Mouse (Mus musculus) forebrain, embryonic 13.5 days (tissue): ENCODE measurements around the gene Atxn7l1. TPM values are rescaled to one million over a fixed set of nuclear protein-coding genes. Genes with fewer than 3 reads are reported as not detected.
A peak's percentile ranks its signal among the peaks of the same experiment; 100 is the strongest.

ENCODE experiments used
- ATAC-seq: fragments of 200-750 bp; cut with Nextera tagmentation; 2 replicates; pipeline ENCODE4 v1.8.0; 2017
- H3K27ac ChIP-seq: fragments of 300-500 bp; sonication (generic); 2 replicates; pipeline ENCODE4 v1.5.1; 2015; ENCODE audit warnings: inconsistent platforms, mild to moderate bottlenecking, moderate library complexity
- H3K27me3 ChIP-seq: fragments of 300-500 bp; sonication (generic); 2 replicates; pipeline ENCODE4 v1.6.1; 2015; ENCODE audit warnings: mild to moderate bottlenecking, inconsistent platforms
- H3K36me3 ChIP-seq: fragments of 300-500 bp; sonication (generic); 2 replicates; pipeline ENCODE4 v1.6.1; 2015; ENCODE audit warnings: mild to moderate bottlenecking, inconsistent platforms; ENCODE audit not compliant: poor library complexity, severe bottlenecking
- H3K4me1 ChIP-seq: fragments of 300-500 bp; sonication (generic); 2 replicates; pipeline ENCODE4 v1.6.1; 2015; ENCODE audit warnings: inconsistent platforms
- H3K4me2 ChIP-seq: fragments of 300-500 bp; sonication (generic); 2 replicates; pipeline ENCODE4 v1.6.1; 2015; ENCODE audit warnings: inconsistent platforms, mild to moderate bottlenecking, moderate library complexity
- H3K4me3 ChIP-seq: fragments of 300-500 bp; sonication (generic); 2 replicates; pipeline ENCODE4 v1.5.1; 2015; ENCODE audit warnings: mild to moderate bottlenecking, inconsistent platforms
- H3K9ac ChIP-seq: fragments of 300-500 bp; sonication (generic); 2 replicates; pipeline ENCODE4 v1.6.1; 2015; ENCODE audit warnings: mild to moderate bottlenecking, inconsistent platforms
- H3K9me3 ChIP-seq: fragments of 300-500 bp; sonication (generic); replicated peaks from 2 replicates; pipeline ENCODE4 v1.6.1; 2016; ENCODE audit warnings: inconsistent platforms
- WGBS: fragments of 180-500 bp; shearing (Covaris S2); methylation state at CpG from one replicate; pipeline ENCODE4 v1.1.7; 2015; 5-methylcytosine and 5-hydroxymethylcytosine counted together
- polyA plus RNA-seq: library from polyadenylated mRNA; unstranded; fragments of >200 nt; fragmentation: Nextera tagmentation; extraction: Ambion mirVana; gene quantifications from 2 replicates; pipeline ENCODE4 v1.2.1, GENCODE M21; 2015

The Atxn7l1 gene
- polyA plus RNA-seq, 1 experiment from 2014 or later, result 15.4 TPM

- Histone ChIP-seq H3K27me3 (no peaks in the 10 kb centered on the region), H3K9me3 (no peaks in the 10 kb centered on the region), H3K4me3 (no peak overlapping the region), H3K9ac (no peak overlapping the region), H3K27ac (peak overlapping the region; percentile 74; the same call in 1 of the 2 replicates), H3K4me2 (no peak overlapping the region), H3K36me3 (no peaks in the 10 kb centered on the region), H3K4me1 (peaks cover 50% of the 10 kb centered on the region)
- WGBS, result 39% methylated on average over 4 of the region's 4 CpGs
- ATAC-seq, result no peak
These were observed 189.8 kb downstream of the Atxn7l1 start for GRCm38 (mm10) chr12:33337289-33337688.

- Histone ChIP-seq H3K4me1 (peaks cover 45% of the 10 kb centered on the region), H3K4me2 (no peak overlapping the region), H3K9ac (no peak overlapping the region), H3K4me3 (no peak overlapping the region), H3K9me3 (no peaks in the 10 kb centered on the region), H3K27ac (no peak overlapping the region), H3K36me3 (no peaks in the 10 kb centered on the region), H3K27me3 (no peaks in the 10 kb centered on the region)
- 40% methylated on average over 5 of the region's 5 CpGs for WGBS
- ATAC-seq, result no peak
These were observed 190.7 kb downstream of the Atxn7l1 start for GRCm38 (mm10) chr12:33338170-33338569.

- H3K27me3 ChIP-seq, result no peaks in the 10 kb centered on the region
- H3K36me3 ChIP-seq, result no peaks in the 10 kb centered on the region
- H3K9ac ChIP-seq, result no peak overlapping the region
- no peaks in the 10 kb centered on the region for H3K9me3 ChIP-seq
- H3K4me1 ChIP-seq, result peaks cover 53% of the 10 kb centered on the region
- H3K4me2 ChIP-seq, result no peak overlapping the region
- WGBS, result 86% methylated on average over 4 of the region's 4 CpGs
- no peak for ATAC-seq
- no peak overlapping the region for H3K27ac ChIP-seq
- no peak overlapping the region for H3K4me3 ChIP-seq
These were observed 192.3 kb downstream of the Atxn7l1 start for GRCm38 (mm10) chr12:33339822-33340221.

DNA sequence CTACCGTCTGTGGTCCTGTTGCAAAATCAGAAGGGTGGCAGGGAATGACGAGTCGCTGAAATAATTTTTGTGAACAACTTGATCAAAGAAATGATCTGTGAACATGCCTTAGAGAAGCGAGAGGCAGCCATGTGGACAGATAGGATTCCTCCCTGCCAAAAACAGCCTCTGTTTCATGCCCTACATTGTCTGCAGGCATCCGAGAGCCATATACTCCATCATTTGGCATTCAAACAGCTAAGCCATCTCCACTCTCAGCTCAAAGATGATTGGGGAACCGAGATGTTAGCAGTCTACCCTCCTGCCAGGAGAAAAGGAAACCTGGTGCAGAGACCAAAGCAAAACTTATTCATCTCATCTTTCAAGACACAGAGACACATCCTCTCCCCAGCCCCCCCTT, 193.2 kb downstream of the Atxn7l1 start:
- H3K9ac ChIP-seq, result no peak overlapping the region
- no peaks in the 10 kb centered on the region for H3K9me3 ChIP-seq
- WGBS, result 75% methylated on average over 6 of the region's 6 CpGs
- H3K4me2 ChIP-seq, result peak overlapping the region; percentile 37; the same call in 1 of the 2 replicates
- H3K27ac ChIP-seq, result peak overlapping the region; percentile 67
- no peaks in the 10 kb centered on the region for H3K36me3 ChIP-seq
- H3K4me3 ChIP-seq, result no peak overlapping the region
- peaks cover 61% of the 10 kb centered on the region for H3K4me1 ChIP-seq
- peak; percentile 0; the same call in 1 of the 2 replicates for ATAC-seq
- H3K27me3 ChIP-seq, result peaks cover 5% of the 10 kb centered on the region; the same call in 1 of the 2 replicates

- 44% methylated on average over 17 of the region's 17 CpGs for WGBS
- Histone ChIP-seq H3K36me3 (no peaks in the 10 kb centered on the region), H3K27me3 (peaks cover 9% of the 10 kb centered on the region; the same call in 1 of the 2 replicates), H3K4me2 (peak overlapping the region; percentile 37), H3K9me3 (no peaks in the 10 kb centered on the region), H3K4me1 (peaks cover 67% of the 10 kb centered on the region), H3K9ac (no peak overlapping the region), H3K4me3 (no peak overlapping the region), H3K27ac (peak overlapping the region; percentile 67)
- peak; percentile 89 for ATAC-seq
These were observed 193.9 kb downstream of the Atxn7l1 start for GRCm38 (mm10) chr12:33341351-33341892.

DNA sequence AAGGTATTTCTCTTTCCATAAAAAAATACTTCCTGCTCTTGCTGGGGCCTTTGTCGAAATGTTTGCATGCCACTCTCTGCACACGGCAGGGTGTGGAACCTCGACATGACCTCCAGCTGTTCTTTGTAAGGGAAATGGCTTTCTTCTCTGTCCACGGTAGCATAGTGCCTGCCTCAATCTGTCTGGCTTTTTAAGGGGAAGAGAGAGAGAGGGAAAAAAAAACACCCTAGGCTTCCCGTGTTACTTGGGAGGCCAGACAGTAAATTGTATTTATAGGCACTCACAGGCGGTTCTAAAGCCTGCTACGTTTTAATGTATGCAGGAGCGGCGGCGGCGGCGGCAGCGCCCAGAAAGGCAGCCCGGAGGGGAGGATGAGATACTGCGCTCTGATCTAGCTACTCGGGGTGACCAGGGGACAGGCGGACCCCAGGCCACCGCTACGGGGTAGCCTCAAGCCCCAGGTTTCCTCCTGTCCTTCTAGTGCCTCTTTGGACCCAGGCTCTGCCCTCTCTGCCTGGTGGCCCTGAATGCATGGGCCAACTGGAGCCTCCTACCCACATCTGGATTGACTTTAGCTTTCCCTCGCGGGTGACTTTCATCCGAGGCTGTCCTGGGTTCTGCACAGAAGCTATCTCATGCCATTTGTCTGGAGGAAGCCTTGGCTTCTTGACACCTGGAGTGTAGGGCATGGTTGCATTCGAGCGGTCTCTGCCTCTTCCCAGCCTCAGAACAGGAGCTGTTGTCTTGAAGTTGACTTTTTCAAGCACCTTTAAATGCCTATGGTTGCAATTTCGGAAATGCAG, 197.7 kb downstream of the Atxn7l1 start:
- Histone ChIP-seq H3K9ac (peak overlapping the region; percentile 59), H3K4me1 (peaks cover 46% of the 10 kb centered on the region), H3K4me3 (peak overlapping the region; percentile 25), H3K4me2 (peak overlapping the region; percentile 57), H3K36me3 (no peaks in the 10 kb centered on the region), H3K27ac (peak overlapping the region; percentile 61; the same call in 1 of the 2 replicates), H3K9me3 (no peaks in the 10 kb centered on the region), H3K27me3 (peaks cover 12% of the 10 kb centered on the region; the same call in 1 of the 2 replicates)
- ATAC-seq, result 0 out of 2 replicates have a peak, but pooled peaks have one; percentile 11
- WGBS, result 10% methylated on average over 25 of the region's 25 CpGs

- Histone ChIP-seq H3K9ac (no peak overlapping the region), H3K36me3 (no peaks in the 10 kb centered on the region), H3K4me2 (peak overlapping the region; percentile 57), H3K27ac (no peak overlapping the region), H3K4me1 (peaks cover 39% of the 10 kb centered on the region), H3K4me3 (0 out of 2 replicates have a peak overlapping the region, but pooled peaks have one; percentile 25), H3K9me3 (no peaks in the 10 kb centered on the region), H3K27me3 (peaks cover 12% of the 10 kb centered on the region; the same call in 1 of the 2 replicates)
- ATAC-seq, result no peak
- 31% methylated on average over 23 of the region's 23 CpGs for WGBS
These were observed 198.4 kb downstream of the Atxn7l1 start for GRCm38 (mm10) chr12:33345773-33346435.

GRCm38 (mm10) chr12:33352671-33353070, 205.2 kb downstream of the Atxn7l1 start:
- Histone ChIP-seq H3K4me3 (no peak overlapping the region), H3K36me3 (no peaks in the 10 kb centered on the region), H3K4me1 (no peaks in the 10 kb centered on the region), H3K27ac (no peak overlapping the region), H3K9ac (no peak overlapping the region), H3K9me3 (0 out of 2 replicates have a peak, but pooled peaks cover 3% of the 10 kb centered on the region), H3K27me3 (no peaks in the 10 kb centered on the region), H3K4me2 (no peak overlapping the region)
- 79% methylated on average over 4 of the region's 4 CpGs for WGBS
- ATAC-seq, result no peak

- Histone ChIP-seq H3K9me3 (0 out of 2 replicates have a peak, but pooled peaks cover 3% of the 10 kb centered on the region), H3K36me3 (peaks cover 19% of the 10 kb centered on the region; the same call in 1 of the 2 replicates), H3K4me2 (no peak overlapping the region), H3K27ac (no peak overlapping the region), H3K4me3 (no peak overlapping the region), H3K27me3 (no peaks in the 10 kb centered on the region), H3K4me1 (peaks cover 15% of the 10 kb centered on the region), H3K9ac (no peak overlapping the region)
- 96% methylated on average over 10 of the region's 10 CpGs for WGBS
- ATAC-seq, result no peak
These were observed 210.9 kb downstream of the Atxn7l1 start for GRCm38 (mm10) chr12:33358345-33358744.

DNA sequence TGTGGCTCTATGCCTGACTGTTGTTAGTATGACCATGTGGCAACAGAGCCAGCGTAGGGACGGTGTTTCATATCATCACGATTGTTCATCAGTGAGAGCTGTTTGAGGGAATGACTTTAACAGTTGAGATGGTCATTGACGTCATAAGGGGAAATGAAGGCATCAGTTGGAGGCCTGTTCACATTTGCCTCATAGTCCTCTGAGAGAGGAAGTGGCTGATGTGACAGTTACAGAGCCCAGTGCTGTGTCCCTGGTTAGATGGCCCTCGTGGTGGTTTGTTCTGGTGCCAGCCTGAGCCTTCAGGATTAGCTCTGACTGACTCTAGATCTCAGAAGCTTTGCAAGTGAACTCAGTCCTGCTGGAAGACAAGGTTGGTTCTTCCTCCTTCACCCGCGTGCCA, 211.7 kb downstream of the Atxn7l1 start:
- no peak for ATAC-seq
- no peaks in the 10 kb centered on the region for H3K9me3 ChIP-seq
- no peak overlapping the region for H3K4me2 ChIP-seq
- no peak overlapping the region for H3K9ac ChIP-seq
- peaks cover 19% of the 10 kb centered on the region; the same call in 1 of the 2 replicates for H3K36me3 ChIP-seq
- no peak overlapping the region for H3K4me3 ChIP-seq
- H3K27ac ChIP-seq, result no peak overlapping the region
- H3K4me1 ChIP-seq, result peaks cover 15% of the 10 kb centered on the region
- no peaks in the 10 kb centered on the region for H3K27me3 ChIP-seq
- 97% methylated on average over 7 of the region's 7 CpGs for WGBS

GRCm38 (mm10) chr12:33359878-33360482, 212.5 kb downstream of the Atxn7l1 start:
- H3K4me2 ChIP-seq, result no peak overlapping the region
- no peak overlapping the region for H3K4me3 ChIP-seq
- no peak for ATAC-seq
- no peaks in the 10 kb centered on the region for H3K27me3 ChIP-seq
- peak overlapping the region; percentile 49 for H3K27ac ChIP-seq
- H3K9ac ChIP-seq, result no peak overlapping the region
- 81% methylated on average over 5 of the region's 5 CpGs for WGBS
- peaks cover 19% of the 10 kb centered on the region; the same call in 1 of the 2 replicates for H3K36me3 ChIP-seq
- H3K9me3 ChIP-seq, result no peaks in the 10 kb centered on the region
- peaks cover 15% of the 10 kb centered on the region for H3K4me1 ChIP-seq
